Mouse (Mus musculus) ovary, postnatal 36 days (tissue): Measurements from ENCODE around the gene Mmp19.

Experiments used
- DNase-seq: peaks from one replicate; pipeline ENCODE4 v3.0.0; 2022; ENCODE audit warnings: low spot score, mixed read lengths

The Mmp19 gene

GRCm38 (mm10) chr10:128850339-128850738 lies 59.6 kb downstream of the Mmp19 start:
- DNase-seq, result no peak
